Mouse (Mus musculus) hindbrain, embryonic 14.5 days (tissue): ENCODE results near the gene Hist1h1e. TPM values are rescaled to one million over a fixed set of nuclear protein-coding genes. Genes with fewer than 3 reads are reported as not detected.
A peak's percentile ranks its signal among the peaks of the same experiment; 100 is the strongest.
"Not testable (repeated sequence)": the region's sequence is repeated elsewhere in the genome, so short reads cannot be mapped to it uniquely, and the experiment has no call there.

Experiments
- ATAC-seq: fragments of 200-750 bp; cut with Nextera tagmentation; 2 replicates; pipeline ENCODE4 v1.8.0; 2017; ENCODE audit warnings: moderate number of reproducible peaks, mild to moderate bottlenecking, moderate TSS enrichment, moderate library complexity; ENCODE audit not compliant: low FRiP score
- DNase-seq: peaks from one replicate; pipeline ENCODE4 v3.0.0-alpha.2; 2015; ENCODE audit warnings: low spot score
- H3K27ac ChIP-seq: fragments of 300-500 bp; sonication (generic); 2 replicates; pipeline ENCODE4 v1.5.1; 2014; ENCODE audit warnings: mild to moderate bottlenecking, moderate library complexity
- H3K27me3 ChIP-seq: fragments of 300-500 bp; sonication (generic); 2 replicates; pipeline ENCODE4 v1.6.1; 2014; ENCODE audit warnings: mild to moderate bottlenecking, low read length, mixed read lengths; ENCODE audit not compliant: control insufficient read depth, insufficient read depth
- H3K36me3 ChIP-seq: fragments of 300-500 bp; sonication (generic); replicated peaks from 2 replicates; pipeline ENCODE4 v1.6.1; 2014; ENCODE audit not compliant: control insufficient read depth, insufficient read depth
- H3K4me1 ChIP-seq: fragments of 300-500 bp; sonication (generic); replicated peaks from 2 replicates; pipeline ENCODE4 v1.6.1; 2014; ENCODE audit warnings: antibody characterized with exemption, low read length, mixed read lengths; ENCODE audit not compliant: control insufficient read depth, insufficient read depth
- H3K4me2 ChIP-seq: fragments of 300-500 bp; sonication (generic); replicated peaks from 2 replicates; pipeline ENCODE4 v1.6.1; 2014; ENCODE audit warnings: mild to moderate bottlenecking, moderate library complexity
- H3K4me3 ChIP-seq: fragments of 300-500 bp; sonication (generic); replicated peaks from 2 replicates; pipeline ENCODE4 v1.5.1; 2014; ENCODE audit warnings: mild to moderate bottlenecking, low read length
- H3K9ac ChIP-seq: fragments of 300-500 bp; sonication (generic); 2 replicates; pipeline ENCODE4 v1.6.1; 2014
- H3K9me3 ChIP-seq: fragments of 300-500 bp; sonication (generic); 2 replicates; pipeline ENCODE4 v1.6.1; 2016; ENCODE audit warnings: low read length; ENCODE audit not compliant: control insufficient read depth
- WGBS: fragments of 180-500 bp; shearing (Covaris S2); extraction: QIAGEN DNeasy Blood & Tissue Kit; methylation state at CpG from one replicate; pipeline ENCODE4 v1.1.7; 2014; 5-methylcytosine and 5-hydroxymethylcytosine counted together
- polyA plus RNA-seq: library from polyadenylated mRNA; unstranded; fragments of >200 nt; fragmentation: Nextera tagmentation; extraction: Ambion mirVana; gene quantifications from 2 replicates; pipeline ENCODE4 v1.2.1, GENCODE M21; 2014

The Hist1h1e gene
- polyA plus RNA-seq, 1 experiment from 2014 or later, result 5.3 TPM

DNA sequence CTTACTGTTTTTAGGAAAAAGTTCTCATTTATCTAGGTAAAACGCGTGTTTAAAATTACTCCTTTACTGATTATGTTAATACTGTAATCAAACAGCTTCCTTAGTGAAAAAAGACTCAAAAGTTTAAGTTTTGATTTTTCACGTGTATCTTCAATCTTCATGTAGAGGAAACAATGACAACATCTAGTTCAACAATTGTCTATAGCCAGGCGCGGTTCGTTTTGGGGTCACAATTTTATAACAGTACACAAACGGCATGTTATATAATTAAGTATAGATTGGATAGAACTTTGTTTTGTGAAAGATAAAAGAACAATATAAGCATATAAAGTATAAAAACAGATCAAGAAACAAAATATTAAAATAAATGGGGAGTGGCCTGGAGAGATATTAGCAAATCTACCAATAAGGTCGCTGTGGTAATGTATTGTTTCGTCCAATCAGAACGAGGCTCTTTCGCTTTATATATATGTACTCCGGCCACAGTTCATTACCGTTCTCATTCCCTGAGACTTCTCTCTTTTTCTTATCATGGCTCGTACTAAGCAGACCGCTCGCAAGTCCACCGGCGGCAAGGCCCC is 47.0 kb downstream of the Hist1h1e start, which contains the start of gene Hist1h3d:
TSS of gene Hist1h3d (plus strand) at position 493 of the 581 bp plus-strand sequence.
- Histone ChIP-seq H3K9ac (peak within 1 kb of the TSS; percentile 71), H3K9me3 (no peaks in the 10 kb centered on the region), H3K27me3 (no peaks in the 10 kb centered on the region), H3K4me1 (peaks cover 31% of the 10 kb centered on the region), H3K27ac (peak within 1 kb of the TSS; percentile 87), H3K4me2 (peak within 1 kb of the TSS; percentile 67), H3K4me3 (peak within 1 kb of the TSS; percentile 35), H3K36me3 (no peaks in the 10 kb centered on the region)
- ATAC-seq (peak; percentile 62), DNase-seq (peak; percentile 87)
- WGBS, result under 1% methylated on average over 18 of the region's 18 CpGs

GRCm38 (mm10) chr13:23574546-23575170 is 47.7 kb downstream of the Hist1h1e start:
- Histone ChIP-seq H3K27ac (peak overlapping the region; percentile 87), H3K4me2 (peak overlapping the region; percentile 67), H3K4me3 (peak overlapping the region; percentile 35), H3K4me1 (peaks cover 36% of the 10 kb centered on the region)
- peak; percentile 37 for DNase-seq
- not testable (repeated sequence) for H3K9me3 ChIP-seq, H3K36me3 ChIP-seq, H3K27me3 ChIP-seq, H3K9ac ChIP-seq, ATAC-seq
- under 1% methylated on average over 6 of the region's 39 CpGs for WGBS

DNA sequence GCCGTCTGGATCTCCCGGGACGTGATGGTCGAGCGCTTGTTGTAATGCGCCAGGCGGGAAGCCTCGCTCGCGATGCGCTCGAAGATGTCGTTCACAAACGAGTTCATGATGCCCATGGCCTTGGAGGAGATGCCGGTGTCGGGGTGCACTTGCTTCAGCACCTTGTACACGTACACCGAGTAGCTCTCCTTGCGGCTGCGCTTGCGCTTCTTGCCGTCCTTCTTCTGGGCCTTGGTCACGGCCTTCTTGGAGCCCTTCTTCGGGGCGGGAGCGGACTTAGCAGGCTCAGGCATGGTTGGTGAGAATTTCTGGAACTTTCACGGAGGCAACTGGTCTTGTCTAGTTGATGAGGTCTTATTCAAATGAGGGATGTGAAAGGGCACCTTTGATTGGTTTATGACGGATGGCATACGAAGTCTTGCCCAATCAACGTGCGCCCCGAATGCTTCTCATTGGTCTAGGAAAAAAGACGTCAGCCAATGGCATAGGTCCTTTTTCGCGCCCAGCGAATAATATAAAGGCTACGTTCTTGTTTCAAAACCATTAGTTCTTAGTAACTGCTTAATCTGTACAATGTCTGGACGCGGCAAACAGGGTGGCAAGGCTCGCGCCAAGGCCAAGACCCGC is 48.3 kb downstream of the Hist1h1e start, which contains the start of the genes Hist1h2bf and Hist1h2ad:
TSS of gene Hist1h2bf (minus strand) at position 299 of the 627 bp plus-strand sequence.
TSS of gene Hist1h2ad (plus strand) at position 484 of the 627 bp plus-strand sequence.
- peak; percentile 96 for DNase-seq
- WGBS, result under 1% methylated on average over 24 of the region's 42 CpGs
- not testable (repeated sequence) for H3K36me3 ChIP-seq, H3K27me3 ChIP-seq, H3K9me3 ChIP-seq
- peak; percentile 93 for ATAC-seq
- Histone ChIP-seq H3K4me2 (peak within 1 kb of the TSS; percentile 67), H3K27ac (peak within 1 kb of the TSS; percentile 87), H3K9ac (peak within 1 kb of the TSS; percentile 28), H3K4me3 (peak within 1 kb of the TSS; percentile 35), H3K4me1 (peaks cover 36% of the 10 kb centered on the region)

DNA sequence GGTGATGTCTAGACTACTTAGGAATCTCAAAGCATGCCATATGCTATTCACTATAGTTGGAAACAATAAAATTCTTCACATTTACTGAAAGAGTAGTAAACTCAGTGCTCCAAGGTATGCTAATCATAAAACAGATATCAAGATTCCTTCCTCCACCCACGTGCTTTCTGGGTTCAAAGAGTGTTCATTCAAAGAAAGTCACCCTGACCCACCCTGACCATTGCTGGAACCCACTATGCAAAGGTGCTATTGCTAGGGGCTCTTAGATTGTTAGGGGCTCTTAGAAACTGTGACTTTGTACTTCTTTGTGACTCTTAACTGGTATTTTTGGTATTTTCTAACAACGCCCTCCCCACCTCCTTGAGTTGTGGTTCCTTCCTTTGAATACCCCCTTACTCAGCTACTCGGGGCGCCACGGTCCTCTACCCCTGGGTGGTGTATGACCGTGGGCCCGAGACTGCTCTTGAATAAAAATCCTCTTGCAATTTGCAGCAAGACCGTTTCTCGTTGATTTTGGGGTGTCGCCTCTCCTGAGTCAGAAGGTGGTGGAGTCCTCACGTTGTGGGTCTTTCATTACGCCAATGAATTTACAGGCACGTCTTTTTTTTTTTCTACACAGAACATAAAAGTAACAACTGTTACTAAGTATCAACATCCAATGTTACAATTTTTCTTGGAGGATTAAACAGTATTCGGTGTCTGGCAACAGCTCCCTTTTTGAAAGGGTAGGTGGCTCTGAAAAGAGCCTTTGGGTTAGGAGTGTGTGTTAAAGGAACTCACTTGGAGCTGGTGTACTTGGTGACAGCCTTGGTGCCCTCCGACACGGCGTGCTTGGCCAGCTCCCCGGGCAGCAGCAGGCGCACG is 49.1 kb downstream of the Hist1h1e start:
- not testable (repeated sequence) for H3K9me3 ChIP-seq, H3K36me3 ChIP-seq, ATAC-seq, DNase-seq, H3K27me3 ChIP-seq
- H3K9ac ChIP-seq, result peak overlapping the region; percentile 28
- WGBS, result 8% methylated on average over 18 of the region's 20 CpGs
- peak overlapping the region; percentile 67 for H3K4me2 ChIP-seq
- peaks cover 36% of the 10 kb centered on the region for H3K4me1 ChIP-seq
- peak overlapping the region; percentile 35 for H3K4me3 ChIP-seq
- peak overlapping the region; percentile 85 for H3K27ac ChIP-seq

DNA sequence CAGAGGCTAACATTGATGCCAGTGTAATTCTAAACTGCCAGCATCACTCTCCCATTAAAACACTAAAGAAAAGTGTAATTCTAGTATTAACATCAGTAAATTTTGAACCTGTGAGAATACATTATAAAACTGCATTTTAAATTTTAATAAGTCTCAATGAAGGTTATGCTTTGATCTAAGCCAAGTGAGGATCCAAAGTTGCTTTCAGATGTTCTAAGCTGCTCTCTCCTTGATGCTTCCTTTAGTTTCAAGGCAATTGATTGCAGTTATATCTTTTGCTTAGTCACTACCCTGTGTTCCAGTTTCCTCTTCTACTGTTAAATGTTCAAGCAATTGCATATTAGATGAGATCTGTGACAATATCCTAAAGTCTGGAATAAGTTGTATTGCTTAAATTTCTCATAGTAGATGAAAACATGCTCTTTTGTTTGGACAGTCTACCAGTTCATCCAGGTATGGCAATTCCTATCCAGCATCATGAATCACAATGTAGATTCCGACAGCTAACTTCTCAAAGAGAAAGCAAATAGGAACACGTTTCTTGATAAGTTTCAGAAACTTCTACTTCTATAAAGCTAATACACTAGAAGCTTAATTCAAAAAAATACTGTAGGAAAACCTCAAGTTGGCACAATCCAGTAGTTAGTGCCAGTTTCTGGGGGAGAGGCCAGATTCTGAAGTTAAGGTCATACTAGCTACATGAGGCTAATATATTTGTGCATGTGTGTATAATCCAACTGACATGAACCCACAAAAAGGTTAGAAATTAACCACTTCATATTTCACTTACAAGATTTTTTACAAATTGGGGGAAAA is 49.9 kb downstream of the Hist1h1e start:
- no peak for ATAC-seq
- Histone ChIP-seq H3K4me3 (peak overlapping the region; percentile 35), H3K9ac (peak overlapping the region; percentile 63), H3K4me2 (peak overlapping the region; percentile 67), H3K27ac (peak overlapping the region; percentile 85), H3K27me3 (no peaks in the 10 kb centered on the region), H3K36me3 (no peaks in the 10 kb centered on the region), H3K9me3 (no peaks in the 10 kb centered on the region), H3K4me1 (peaks cover 36% of the 10 kb centered on the region)
- 45% methylated on average over 2 of the region's 2 CpGs for WGBS
- no peak for DNase-seq

GRCm38 (mm10) chr13:23571504-23572217 is 50.7 kb downstream of the Hist1h1e start:
- ATAC-seq, H3K9me3 ChIP-seq, H3K27me3 ChIP-seq, H3K36me3 ChIP-seq: not testable (repeated sequence)
- Histone ChIP-seq H3K4me3 (peak overlapping the region; percentile 32), H3K4me1 (peaks cover 33% of the 10 kb centered on the region), H3K27ac (peak overlapping the region; percentile 85), H3K9ac (peak overlapping the region; percentile 63), H3K4me2 (peak overlapping the region; percentile 67)
- peak; percentile 51 for DNase-seq
- 1% methylated on average over 11 of the region's 34 CpGs for WGBS

- peak within 1 kb of the TSS; percentile 63 for H3K9ac ChIP-seq
- H3K27me3 ChIP-seq, result no peaks in the 10 kb centered on the region
- no peaks in the 10 kb centered on the region for H3K9me3 ChIP-seq
- peak within 1 kb of the TSS; percentile 32 for H3K4me3 ChIP-seq
- under 1% methylated on average over 18 of the region's 18 CpGs for WGBS
- H3K4me2 ChIP-seq, result peak within 1 kb of the TSS; percentile 67
- H3K4me1 ChIP-seq, result peaks cover 27% of the 10 kb centered on the region
- no peaks in the 10 kb centered on the region for H3K36me3 ChIP-seq
- peak; percentile 90 for DNase-seq
- peak within 1 kb of the TSS; percentile 85 for H3K27ac ChIP-seq
- ATAC-seq, result peak; percentile 93
These were observed 51.3 kb downstream of the Hist1h1e start, which contains the start of the genes Hist1h2ae and Hist1h2bg for GRCm38 (mm10) chr13:23571022-23571503. Gene Hist1h2ae (minus strand): TSS chr13:23571220. Gene Hist1h2bg (plus strand): TSS chr13:23571396.
